Mouse (Mus musculus) heart, embryonic 13.5 days (tissue): ENCODE results near the gene Cdkl3. TPM values are rescaled to one million over a fixed set of nuclear protein-coding genes. Genes with fewer than 3 reads are reported as not detected.
"Not testable (repeated sequence)": the region's sequence is repeated elsewhere in the genome, so short reads cannot be mapped to it uniquely, and the experiment has no call there.

Source experiments
- ATAC-seq: fragments of 200-750 bp; cut with Nextera tagmentation; 2 replicates; pipeline ENCODE4 v1.8.0; 2017; ENCODE audit warnings: moderate TSS enrichment; ENCODE audit not compliant: insufficient number of reproducible peaks, low FRiP score, low TSS enrichment; ENCODE audit errors: extremely low read depth
- H3K27ac ChIP-seq: fragments of 300-500 bp; sonication (generic); replicated peaks from 2 replicates; pipeline ENCODE4 v1.5.1; 2015; ENCODE audit warnings: moderate library complexity, mild to moderate bottlenecking, inconsistent platforms
- H3K27me3 ChIP-seq: fragments of 300-500 bp; sonication (generic); replicated peaks from 2 replicates; pipeline ENCODE4 v1.6.1; 2015; ENCODE audit warnings: mild to moderate bottlenecking, inconsistent platforms
- H3K36me3 ChIP-seq: fragments of 300-500 bp; sonication (generic); 2 replicates; pipeline ENCODE4 v1.6.1; 2015; ENCODE audit warnings: mild to moderate bottlenecking, inconsistent platforms
- H3K4me1 ChIP-seq: fragments of 300-500 bp; sonication (generic); 2 replicates; pipeline ENCODE4 v1.6.1; 2015; ENCODE audit warnings: inconsistent platforms
- H3K4me2 ChIP-seq: fragments of 300-500 bp; sonication (generic); 2 replicates; pipeline ENCODE4 v1.6.1; 2015; ENCODE audit warnings: inconsistent platforms, mild to moderate bottlenecking, moderate library complexity
- H3K4me3 ChIP-seq: fragments of 300-500 bp; sonication (generic); 2 replicates; pipeline ENCODE4 v1.5.1; 2015; ENCODE audit warnings: moderate library complexity, mild to moderate bottlenecking, inconsistent platforms
- H3K9ac ChIP-seq: fragments of 300-500 bp; sonication (generic); 2 replicates; pipeline ENCODE4 v1.6.1; 2015; ENCODE audit warnings: inconsistent platforms, mild to moderate bottlenecking, moderate library complexity
- H3K9me3 ChIP-seq: fragments of 300-500 bp; sonication (generic); 2 replicates; pipeline ENCODE4 v1.6.1; 2016; ENCODE audit warnings: inconsistent platforms
- WGBS: fragments of 180-500 bp; shearing (Covaris S2); methylation state at CpG from one replicate; pipeline ENCODE4 v1.1.7; 2015; ENCODE audit warnings: mixed read lengths; 5-methylcytosine and 5-hydroxymethylcytosine counted together
- polyA plus RNA-seq: library from polyadenylated mRNA; unstranded; fragments of >200 nt; fragmentation: Nextera tagmentation; extraction: Ambion mirVana; gene quantifications from 2 replicates; pipeline ENCODE4 v1.2.1, GENCODE M21; 2015

Gene Cdkl3
- polyA plus RNA-seq, 1 experiment from 2014 or later = 7.8 TPM

DNA sequence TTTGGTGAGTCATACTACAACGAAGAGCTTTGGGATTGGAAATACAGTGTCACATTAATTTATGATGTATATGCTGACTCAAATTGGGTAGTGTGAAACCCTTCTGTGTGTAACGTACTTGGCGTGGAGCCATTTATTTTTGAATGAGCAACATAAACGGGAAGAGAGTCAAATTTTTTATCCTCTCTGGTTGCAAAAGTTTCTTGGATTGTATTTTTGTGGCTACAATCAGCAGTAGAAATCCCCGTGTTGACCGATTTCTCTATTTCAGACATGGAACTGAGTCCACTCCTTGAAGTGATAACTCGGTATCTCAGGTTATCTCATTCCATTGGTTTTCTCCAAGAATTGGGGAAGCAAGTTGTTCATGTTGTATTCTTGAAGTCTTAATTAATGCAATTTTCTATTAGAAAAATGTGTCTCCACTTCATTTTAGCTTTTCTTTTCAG lies 95.8 kb downstream of the Cdkl3 start:
- H3K4me3 ChIP-seq = peak overlapping the region; percentile 77
- H3K9ac ChIP-seq = peak overlapping the region; percentile 100
- H3K36me3 ChIP-seq = peaks cover 3% of the 10 kb centered on the region; the same call in 1 of the 2 replicates
- peak overlapping the region; percentile 100 for H3K27ac ChIP-seq
- WGBS = 2% methylated on average over 7 of the region's 7 CpGs
- H3K4me2 ChIP-seq = peak overlapping the region; percentile 97
- ATAC-seq = no peak
- peaks cover 60% of the 10 kb centered on the region for H3K4me1 ChIP-seq
- no peaks in the 10 kb centered on the region for H3K27me3 ChIP-seq
- no peaks in the 10 kb centered on the region for H3K9me3 ChIP-seq

DNA sequence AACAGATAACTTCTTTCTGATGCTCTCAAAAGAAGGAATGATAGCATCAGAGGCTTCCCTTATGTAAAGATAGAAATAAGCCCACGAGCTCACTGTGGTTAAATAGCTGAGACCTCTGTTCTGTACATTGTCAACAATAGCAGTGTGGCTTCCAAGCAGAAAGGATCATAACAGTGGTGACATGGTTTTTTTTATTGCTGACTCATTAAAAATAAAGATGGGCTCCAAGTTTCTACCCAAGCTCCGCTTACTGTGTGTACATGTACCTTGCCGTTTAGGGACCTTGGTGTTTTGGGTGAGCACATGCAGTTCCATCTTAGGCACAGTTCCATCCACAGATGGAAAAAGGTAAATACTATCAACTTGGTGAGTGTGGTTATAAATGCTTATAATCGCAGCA lies 99.0 kb downstream of the Cdkl3 start:
- no peak overlapping the region for H3K27ac ChIP-seq
- no peak for ATAC-seq
- H3K36me3 ChIP-seq = peaks cover 3% of the 10 kb centered on the region; the same call in 1 of the 2 replicates
- no peaks in the 10 kb centered on the region for H3K9me3 ChIP-seq
- H3K4me3 ChIP-seq = no peak overlapping the region
- H3K4me1 ChIP-seq = peaks cover 65% of the 10 kb centered on the region
- no peak overlapping the region for H3K9ac ChIP-seq
- H3K27me3 ChIP-seq = no peaks in the 10 kb centered on the region
- WGBS = 77% methylated on average over 4 of the region's 4 CpGs
- peak overlapping the region; percentile 23 for H3K4me2 ChIP-seq

GRCm38 (mm10) chr11:52105503-52105902 lies 101.5 kb downstream of the Cdkl3 start:
- peak overlapping the region; percentile 20 for H3K4me2 ChIP-seq
- no peaks in the 10 kb centered on the region for H3K9me3 ChIP-seq
- H3K4me1 ChIP-seq = peaks cover 64% of the 10 kb centered on the region
- H3K9ac ChIP-seq = 0 out of 2 replicates have a peak overlapping the region, but pooled peaks have one; percentile 29
- H3K27ac ChIP-seq = peak overlapping the region; percentile 61
- no peaks in the 10 kb centered on the region for H3K27me3 ChIP-seq
- no peak for ATAC-seq
- H3K4me3 ChIP-seq = no peak overlapping the region
- H3K36me3 ChIP-seq = peaks cover 2% of the 10 kb centered on the region; the same call in 1 of the 2 replicates

- no peaks in the 10 kb centered on the region; the same call in 1 of the 2 replicates for H3K36me3 ChIP-seq
- H3K4me3 ChIP-seq = no peak overlapping the region
- no peak for ATAC-seq
- 88% methylated on average over 2 of the region's 2 CpGs for WGBS
- no peaks in the 10 kb centered on the region for H3K9me3 ChIP-seq
- peak overlapping the region; percentile 61 for H3K27ac ChIP-seq
- H3K4me2 ChIP-seq = peak overlapping the region; percentile 20
- no peaks in the 10 kb centered on the region for H3K27me3 ChIP-seq
- peak overlapping the region; percentile 29 for H3K9ac ChIP-seq
- H3K4me1 ChIP-seq = peaks cover 60% of the 10 kb centered on the region
Measured at GRCm38 (mm10) chr11:52106037-52106436, 102.0 kb downstream of the Cdkl3 start.

- Histone ChIP-seq H3K27ac (peak overlapping the region; percentile 61; the same call in 1 of the 2 replicates), H3K9me3 (no peaks in the 10 kb centered on the region), H3K4me3 (no peak overlapping the region), H3K4me2 (no peak overlapping the region), H3K4me1 (peaks cover 59% of the 10 kb centered on the region), H3K27me3 (no peaks in the 10 kb centered on the region), H3K36me3 (no peaks in the 10 kb centered on the region), H3K9ac (no peak overlapping the region; the same call in 1 of the 2 replicates)
- 85% methylated on average over 1 of the region's 1 CpGs for WGBS
- ATAC-seq = no peak
Measured at GRCm38 (mm10) chr11:52106438-52106837, 102.4 kb downstream of the Cdkl3 start.

DNA sequence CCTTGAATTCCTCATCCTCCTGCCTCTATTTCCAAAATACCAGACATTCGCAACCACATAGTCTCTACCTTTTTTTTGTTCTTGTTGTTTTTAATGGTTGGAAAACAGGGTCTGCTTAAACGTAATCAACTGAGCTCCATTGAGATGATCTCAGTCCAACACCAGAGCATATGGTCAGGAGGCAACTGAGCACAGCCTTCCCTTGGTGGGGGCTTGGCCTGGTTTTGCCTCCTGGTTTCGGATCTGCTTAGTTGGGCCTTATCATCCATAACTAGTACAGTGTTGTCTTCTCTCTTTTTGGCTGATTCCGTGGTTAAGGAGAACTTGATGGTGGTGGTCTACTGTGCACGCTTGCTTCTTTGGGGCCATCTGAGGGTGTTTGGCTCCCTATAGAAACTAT lies 104.8 kb downstream of the Cdkl3 start:
- Histone ChIP-seq H3K4me2 (no peak overlapping the region), H3K4me3 (no peak overlapping the region), H3K4me1 (peaks cover 36% of the 10 kb centered on the region), H3K9me3 (no peaks in the 10 kb centered on the region), H3K9ac (no peak overlapping the region), H3K27ac (no peak overlapping the region), H3K36me3 (peaks cover 8% of the 10 kb centered on the region), H3K27me3 (no peaks in the 10 kb centered on the region)
- 80% methylated on average over 5 of the region's 5 CpGs for WGBS
- ATAC-seq = no peak

DNA sequence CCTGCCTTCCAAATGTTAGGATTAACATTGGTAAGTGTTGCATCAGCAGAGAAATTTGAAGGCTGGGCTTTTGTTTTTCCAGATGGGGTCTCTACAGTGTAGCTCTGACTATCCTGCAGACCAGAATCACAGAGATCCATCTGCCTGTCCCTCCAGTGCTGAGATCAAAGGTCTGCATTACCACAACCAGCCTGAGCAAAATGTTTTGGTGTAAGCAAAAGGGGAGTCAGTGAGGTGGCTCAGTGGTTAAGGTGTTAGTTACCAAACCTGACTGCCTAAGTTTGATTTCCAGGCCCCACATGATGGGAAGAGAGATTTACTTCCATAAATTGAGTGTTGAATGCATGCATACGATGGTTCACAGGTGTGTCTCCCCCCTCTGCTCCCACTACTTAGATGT lies 105.4 kb downstream of the Cdkl3 start:
- no peaks in the 10 kb centered on the region for H3K9me3 ChIP-seq
- peaks cover 29% of the 10 kb centered on the region for H3K4me1 ChIP-seq
- H3K4me2 ChIP-seq = no peak overlapping the region
- peaks cover 14% of the 10 kb centered on the region for H3K36me3 ChIP-seq
- H3K9ac ChIP-seq = no peak overlapping the region
- 88% methylated on average over 1 of the region's 1 CpGs for WGBS
- no peaks in the 10 kb centered on the region for H3K27me3 ChIP-seq
- no peak overlapping the region for H3K27ac ChIP-seq
- ATAC-seq = no peak
- H3K4me3 ChIP-seq = no peak overlapping the region

GRCm38 (mm10) chr11:52115479-52115878 lies 111.5 kb downstream of the Cdkl3 start:
- no peak for ATAC-seq
- no peak overlapping the region for H3K4me2 ChIP-seq
- no peak overlapping the region for H3K9ac ChIP-seq
- no peaks in the 10 kb centered on the region for H3K27me3 ChIP-seq
- WGBS = 83% methylated on average over 3 of the region's 3 CpGs
- H3K9me3 ChIP-seq = peaks cover 5% of the 10 kb centered on the region; the same call in 1 of the 2 replicates
- H3K27ac ChIP-seq = no peak overlapping the region
- H3K4me3 ChIP-seq = no peak overlapping the region
- 0 out of 2 replicates have a peak, but pooled peaks cover 4% of the 10 kb centered on the region for H3K4me1 ChIP-seq
- peaks cover 75% of the 10 kb centered on the region for H3K36me3 ChIP-seq

DNA sequence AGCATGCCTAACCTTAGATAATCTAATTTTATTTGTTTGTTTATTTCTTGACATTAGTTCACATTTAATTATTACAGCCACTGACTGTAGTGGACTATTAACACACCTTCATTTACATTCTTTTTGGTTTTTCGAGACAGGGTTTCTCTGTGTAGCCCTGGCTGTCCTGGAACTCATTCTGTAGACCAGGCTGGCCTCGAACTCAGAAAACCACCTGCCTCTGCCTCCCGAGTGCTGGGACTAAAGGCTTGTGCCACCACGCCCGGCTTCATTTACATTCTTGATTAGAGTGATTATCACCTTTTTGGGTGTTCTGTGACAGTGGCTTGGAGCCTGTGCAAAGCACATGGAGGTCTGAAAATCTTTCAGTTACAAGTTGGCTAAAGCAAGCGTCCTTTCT lies 112.1 kb downstream of the Cdkl3 start:
- not testable (repeated sequence) for H3K9ac ChIP-seq, H3K9me3 ChIP-seq, H3K4me2 ChIP-seq, ATAC-seq, H3K4me3 ChIP-seq, H3K27me3 ChIP-seq, H3K4me1 ChIP-seq, H3K27ac ChIP-seq
- H3K36me3 ChIP-seq = peaks cover 80% of the 10 kb centered on the region
- WGBS = 89% methylated on average over 6 of the region's 6 CpGs

- Histone ChIP-seq H3K9ac (no peak overlapping the region), H3K36me3 (peaks cover 90% of the 10 kb centered on the region), H3K4me3 (no peak overlapping the region), H3K27me3 (no peaks in the 10 kb centered on the region), H3K9me3 (peaks cover 5% of the 10 kb centered on the region; the same call in 1 of the 2 replicates), H3K4me1 (no peaks in the 10 kb centered on the region), H3K4me2 (no peak overlapping the region), H3K27ac (no peak overlapping the region)
- WGBS = 93% methylated on average over 7 of the region's 7 CpGs
- no peak for ATAC-seq
Measured at GRCm38 (mm10) chr11:52117156-52117555, 113.1 kb downstream of the Cdkl3 start.

DNA sequence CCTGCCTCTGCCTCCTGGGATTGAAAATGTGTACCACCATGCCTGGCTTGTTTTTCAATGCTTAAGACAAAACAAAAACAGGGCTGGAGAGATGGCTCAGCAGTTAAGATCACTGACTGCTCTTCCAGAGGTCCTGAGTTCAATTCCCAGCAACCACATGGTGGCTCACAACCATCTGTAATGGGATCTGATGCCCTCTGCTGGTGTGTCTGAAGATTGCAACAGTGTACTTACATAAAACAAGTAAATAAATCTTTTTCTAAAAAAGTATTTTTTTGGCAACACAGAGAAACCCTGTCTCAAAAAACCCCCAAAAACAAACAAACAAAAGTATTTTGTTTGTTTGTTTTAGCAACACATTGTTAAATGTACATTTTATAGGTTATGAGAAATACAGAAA lies 116.4 kb downstream of the Cdkl3 start:
- H3K4me2 ChIP-seq, H3K9me3 ChIP-seq, H3K4me3 ChIP-seq, ATAC-seq, H3K4me1 ChIP-seq, H3K27ac ChIP-seq, H3K27me3 ChIP-seq, H3K9ac ChIP-seq: not testable (repeated sequence)
- peaks cover 99% of the 10 kb centered on the region for H3K36me3 ChIP-seq

GRCm38 (mm10) chr11:52122045-52122444 lies 118.0 kb downstream of the Cdkl3 start:
- Histone ChIP-seq H3K4me1 (peaks cover 5% of the 10 kb centered on the region; the same call in 1 of the 2 replicates), H3K4me3 (no peak overlapping the region), H3K9me3 (peaks cover 5% of the 10 kb centered on the region; the same call in 1 of the 2 replicates), H3K27me3 (no peaks in the 10 kb centered on the region), H3K27ac (no peak overlapping the region), H3K9ac (no peak overlapping the region), H3K36me3 (peaks cover 97% of the 10 kb centered on the region), H3K4me2 (no peak overlapping the region)
- no peak for ATAC-seq
- WGBS = 89% methylated on average over 6 of the region's 6 CpGs
